20 mouse cellular contexts compared by ENCODE assay signal in the genomic region with DNA sequence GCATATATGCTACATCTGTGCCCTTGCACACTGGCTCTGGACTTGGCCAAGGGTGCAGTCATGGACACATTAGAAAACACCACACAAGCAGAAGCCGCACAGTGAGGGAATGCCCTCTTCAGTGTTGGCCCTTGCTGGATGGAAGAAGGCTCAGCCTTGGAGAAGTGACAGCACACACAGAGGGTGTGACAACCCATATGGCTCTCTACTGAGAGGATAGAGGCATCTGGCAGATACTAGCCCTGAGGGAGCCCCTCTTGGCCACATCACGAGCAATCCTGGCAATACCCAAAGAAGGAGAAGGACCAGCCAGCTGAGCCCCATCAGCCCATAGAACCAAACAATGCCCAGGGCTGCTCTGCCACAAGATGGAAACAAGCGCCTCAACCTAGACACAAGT. TPM values are rescaled to one million over a fixed set of nuclear protein-coding genes. Genes with fewer than 3 reads are reported as not detected.
DNase-seq lines count a peak whose midpoint lies in the region; ATAC-seq and TF ChIP-seq lines count a peak whose summit lies in the region.
"Had no signal": no experiment of that assay in that cellular context is flagged by ENCODE, and none has a peak within 500 bp of the region (broad histone marks: within the 10 kb centered on the region; RNA-seq: fewer than 3 reads in every experiment).

No protein-coding gene starts in this region.

- no peak overlapping the region for H3K4me2 ChIP-seq in forebrain, embryonic 14.5 days (ENCODE audit: low read length)
- no peak overlapping the region for H3K4me2 ChIP-seq in forebrain, embryonic 11.5 days (ENCODE audit: low read depth, low read length, severe bottlenecking)
- H3K4me2 ChIP-seq in hindbrain, embryonic 14.5 days (replicated peaks), result no peak overlapping the region
- H3K4me2 ChIP-seq: intestine, embryonic 15.5 days; kidney, embryonic 15.5 days had no signal

- WGBS in forebrain, embryonic 14.5 days, result 90% methylated on average over 3 of the region's 3 CpGs
- 89% methylated on average over 3 of the region's 3 CpGs for WGBS in forebrain, embryonic 11.5 days
- WGBS in hindbrain, embryonic 14.5 days, result 81% methylated on average over 3 of the region's 3 CpGs

- H3K4me3 ChIP-seq in forebrain, embryonic 14.5 days (ENCODE audit: low read depth, low read length), result no peak overlapping the region
- H3K4me3 ChIP-seq in forebrain, embryonic 11.5 days (ENCODE audit: low read depth, low read length), result no peak overlapping the region
- H3K4me3 ChIP-seq in E14TG2a.4 (replicated peaks; ENCODE audit: low read length), result peak overlapping the region; percentile 26; the same call in 1 of the 2 replicates
- no peak overlapping the region for H3K4me3 ChIP-seq in hindbrain, embryonic 14.5 days (replicated peaks; ENCODE audit: low read length)
- H3K4me3 ChIP-seq: intestine, embryonic 15.5 days; kidney, embryonic 15.5 days; limb, embryonic 10.5 days; liver, embryonic 12.5 days had no signal

- no peak overlapping the region for H3K27ac ChIP-seq in forebrain, embryonic 14.5 days (ENCODE audit: low read depth, low read length)
- H3K27ac ChIP-seq in forebrain, embryonic 11.5 days (ENCODE audit: low read depth, low read length), result no peak overlapping the region
- H3K27ac ChIP-seq in hindbrain, embryonic 14.5 days, result no peak overlapping the region
- H3K27ac ChIP-seq: intestine, embryonic 15.5 days; kidney, embryonic 15.5 days; limb, embryonic 10.5 days; liver, embryonic 12.5 days had no signal

- no peaks in the 10 kb centered on the region for H3K36me3 ChIP-seq in forebrain, embryonic 14.5 days (ENCODE audit: control insufficient read depth, insufficient read depth, low read length)
- H3K36me3 ChIP-seq in forebrain, embryonic 11.5 days (ENCODE audit: control insufficient read depth, insufficient read depth, low read length), result no peaks in the 10 kb centered on the region
- H3K36me3 ChIP-seq in E14TG2a.4 (ENCODE audit: insufficient read depth, low read length), result no peaks in the 10 kb centered on the region
- no peaks in the 10 kb centered on the region for H3K36me3 ChIP-seq in hindbrain, embryonic 14.5 days (replicated peaks; ENCODE audit: control insufficient read depth, insufficient read depth)
- H3K36me3 ChIP-seq: intestine, embryonic 15.5 days; kidney, embryonic 15.5 days; limb, embryonic 10.5 days; liver, embryonic 12.5 days had no signal

- H3K9ac ChIP-seq in forebrain, embryonic 14.5 days (ENCODE audit: low read length), result no peak overlapping the region
- no peak overlapping the region for H3K9ac ChIP-seq in forebrain, embryonic 11.5 days (ENCODE audit: low read length)
- no peak overlapping the region for H3K9ac ChIP-seq in hindbrain, embryonic 14.5 days
- H3K9ac ChIP-seq: intestine, embryonic 15.5 days; kidney, embryonic 15.5 days; liver, embryonic 12.5 days had no signal

- no peaks in the 10 kb centered on the region for H3K27me3 ChIP-seq in forebrain, embryonic 14.5 days (replicated peaks; ENCODE audit: control insufficient read depth, insufficient read depth, low read length)
- H3K27me3 ChIP-seq in forebrain, embryonic 11.5 days (ENCODE audit: control insufficient read depth, insufficient read depth, low read length), result no peaks in the 10 kb centered on the region
- no peaks in the 10 kb centered on the region for H3K27me3 ChIP-seq in E14TG2a.4 (ENCODE audit: insufficient read depth, low read length)
- H3K27me3 ChIP-seq in hindbrain, embryonic 14.5 days (ENCODE audit: control insufficient read depth, insufficient read depth, low read length), result no peaks in the 10 kb centered on the region
- H3K27me3 ChIP-seq: intestine, embryonic 15.5 days; liver, embryonic 12.5 days had no signal

- H3K9me3 ChIP-seq in forebrain, embryonic 14.5 days (replicated peaks; ENCODE audit: control insufficient read depth, low read length), result no peaks in the 10 kb centered on the region
- no peaks in the 10 kb centered on the region for H3K9me3 ChIP-seq in forebrain, embryonic 11.5 days (ENCODE audit: control insufficient read depth, low read length)
- no peaks in the 10 kb centered on the region for H3K9me3 ChIP-seq in E14TG2a.4 (ENCODE audit: low read length)
- H3K9me3 ChIP-seq in hindbrain, embryonic 14.5 days (ENCODE audit: control insufficient read depth, low read length), result no peaks in the 10 kb centered on the region
- H3K9me3 ChIP-seq: intestine, embryonic 15.5 days; kidney, embryonic 15.5 days; limb, embryonic 10.5 days; liver, embryonic 12.5 days had no signal

- no peak for ATAC-seq in forebrain, embryonic 14.5 days
- ATAC-seq in forebrain, embryonic 11.5 days (replicated peaks; ENCODE audit: low FRiP score), result no peak
- ATAC-seq in hindbrain, embryonic 14.5 days (ENCODE audit: low FRiP score), result 0 out of 2 replicates have a peak, but pooled peaks have one; percentile 7
- ATAC-seq: intestine, embryonic 15.5 days; liver, embryonic 12.5 days had no signal

- no peak for TF ChIP-seq CTCF in E14TG2a.4 (conservative IDR thresholded peaks at IDR 0.05; ENCODE audit: low read length)

- H3K4me1 ChIP-seq in forebrain, embryonic 14.5 days (ENCODE audit: control insufficient read depth, insufficient read depth, low read length), result 0 out of 2 replicates have a peak, but pooled peaks cover 3% of the 10 kb centered on the region
- H3K4me1 ChIP-seq in forebrain, embryonic 11.5 days (replicated peaks; ENCODE audit: control insufficient read depth, insufficient read depth, low read length), result peaks cover 7% of the 10 kb centered on the region; the same call in 1 of the 2 replicates
- H3K4me1 ChIP-seq in E14TG2a.4 (replicated peaks; ENCODE audit: low read depth, low read length), result peaks cover 73% of the 10 kb centered on the region
- peaks cover 8% of the 10 kb centered on the region for H3K4me1 ChIP-seq in hindbrain, embryonic 14.5 days (replicated peaks; ENCODE audit: control insufficient read depth, insufficient read depth, low read length)

- DNase-seq in forebrain, embryonic 14.5 days (ENCODE audit: low spot score), result peak; percentile 13
- no peak for DNase-seq in forebrain, embryonic 11.5 days (ENCODE audit: low spot score)
- peak; percentile 10 to 24 for DNase-seq in layer of hippocampus, postnatal 10 days (ENCODE audit: low spot score in 2 of 2)
- DNase-seq in layer of hippocampus, adult 8-10 months (ENCODE audit: low spot score in 2 of 2), result no peak
- no peak for DNase-seq in hindbrain, embryonic 14.5 days (ENCODE audit: low spot score)
- no peak for DNase-seq in adrenal gland, adult 2 months
- DNase-seq: adrenal gland, postnatal 25 days; cerebellum, adult 9-11 months; gastrocnemius, postnatal 10 days; layer of hippocampus, postnatal 36 days; right cerebral cortex, postnatal 25 days; thymus, postnatal 4 days had no signal

RNA-seq across cellular contexts. Expression of a gene that starts 5.6 kb away (rescaled TPM):
- polyA plus RNA-seq in forebrain, embryonic 14.5 days (2014; fragmentation: Nextera tagmentation; extraction: Ambion mirVana), result 0.71 and 1.2 TPM in 2 replicates
- polyA plus RNA-seq in forebrain, embryonic 11.5 days (2014; fragmentation: Nextera tagmentation; extraction: Ambion mirVana), result 0.09 TPM in 1 of 2 replicates, not detected in the other
- under 1 TPM; 0.34 to 0.47 TPM for total RNA-seq in layer of hippocampus, postnatal 10 days (2021)
- under 1 TPM in 2 of 4 experiments, not detected in 2; 0.73 to 0.91 TPM for total RNA-seq in layer of hippocampus, adult 8-10 months (2022)
- polyA plus RNA-seq in hindbrain, embryonic 14.5 days (2014; fragmentation: Nextera tagmentation; extraction: Ambion mirVana), result 0.08 and 0.38 TPM in 2 replicates
- 1 to 10 TPM in 1 of 2 experiments, under 1 TPM in 1; 0.43 to 1.6 TPM for total RNA-seq in adrenal gland, adult 2 months (2021)
- polyA plus RNA-seq in adrenal gland, adult 2 months (2012; rRNA removed), result not detected in 2 replicates
- total RNA-seq: gastrocnemius, postnatal 10 days; heart, adult 8-10 months; heart, postnatal 14 days; megakaryocyte-erythroid progenitor cell, adult 5-6 weeks had no signal
- polyA plus RNA-seq: intestine, embryonic 15.5 days; kidney, embryonic 15.5 days; limb, embryonic 10.5 days; liver, embryonic 12.5 days had no signal

RNA-seq across cellular contexts. Expression of a gene that starts 24.9 kb away (rescaled TPM):
- 5.0 and 8.0 TPM in 2 replicates for polyA plus RNA-seq in forebrain, embryonic 14.5 days (2014; fragmentation: Nextera tagmentation; extraction: Ambion mirVana)
- polyA plus RNA-seq in forebrain, embryonic 11.5 days (2014; fragmentation: Nextera tagmentation; extraction: Ambion mirVana), result 7.7 and 11.1 TPM in 2 replicates
- total RNA-seq in layer of hippocampus, postnatal 10 days (2021), result 1 to 10 TPM; 6.2 to 7.5 TPM
- total RNA-seq in layer of hippocampus, adult 8-10 months (2022), result 1 to 10 TPM; 2.0 to 8.8 (median 4.3) TPM
- 4.8 and 6.7 TPM in 2 replicates for polyA plus RNA-seq in hindbrain, embryonic 14.5 days (2014; fragmentation: Nextera tagmentation; extraction: Ambion mirVana)
- 1 to 10 TPM; 8.9 to 9.6 TPM for total RNA-seq in adrenal gland, adult 2 months (2021)
- 15.2 and 16.7 TPM in 2 replicates for polyA plus RNA-seq in adrenal gland, adult 2 months (2012; rRNA removed)

RNA-seq across cellular contexts. Expression of a gene that starts 52.2 kb away (rescaled TPM):
- polyA plus RNA-seq in forebrain, embryonic 14.5 days (2014; fragmentation: Nextera tagmentation; extraction: Ambion mirVana), result 53.1 and 61.9 TPM in 2 replicates
- 78.3 and 78.6 TPM in 2 replicates for polyA plus RNA-seq in forebrain, embryonic 11.5 days (2014; fragmentation: Nextera tagmentation; extraction: Ambion mirVana)
- 10 to 100 TPM; 55.4 to 62.4 TPM for total RNA-seq in layer of hippocampus, postnatal 10 days (2021)
- total RNA-seq in layer of hippocampus, adult 8-10 months (2022), result 10 to 100 TPM; 46.2 to 62.6 (median 57.5) TPM
- polyA plus RNA-seq in hindbrain, embryonic 14.5 days (2014; fragmentation: Nextera tagmentation; extraction: Ambion mirVana), result 71.3 and 77.7 TPM in 2 replicates
- total RNA-seq in adrenal gland, adult 2 months (2021), result 10 to 100 TPM; 94.2 to 94.9 TPM
- polyA plus RNA-seq in adrenal gland, adult 2 months (2012; rRNA removed), result 33.0 and 43.5 TPM in 2 replicates

Comparison
In these comparisons a context has a peak if more than half of its experiments do, and no peak if none do; other contexts are left out.
1. DNase-seq: peak in forebrain, embryonic 14.5 days (single experiment) and layer of hippocampus, postnatal 10 days (2 of 2); none in forebrain, embryonic 11.5 days (single experiment), layer of hippocampus, adult 8-10 months (0 of 2), hindbrain, embryonic 14.5 days (single experiment) and adrenal gland, adult 2 months (single experiment).